15 mouse cellular contexts compared by ENCODE assay signal in the genomic region with DNA sequence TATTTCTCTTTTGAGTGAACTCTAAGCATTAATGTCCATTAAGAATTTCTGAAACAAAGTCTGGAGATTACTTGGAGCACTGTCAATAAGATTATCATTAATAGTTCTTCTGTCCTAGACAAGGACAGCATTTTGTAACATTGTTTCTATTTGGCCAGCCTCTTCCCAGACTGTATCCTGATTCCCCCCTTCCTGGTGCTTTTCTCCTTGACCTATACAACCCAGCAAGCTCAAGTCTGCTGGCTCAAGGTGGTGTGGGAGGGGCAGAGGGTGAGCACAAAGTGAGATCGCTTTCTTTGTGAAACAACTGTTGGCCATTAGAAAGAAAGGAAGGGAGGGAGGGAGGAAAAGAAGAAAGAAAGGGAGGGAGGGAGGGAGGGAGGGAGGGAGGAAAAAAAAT.
"Had no signal": no experiment of that assay in that cellular context is flagged by ENCODE, and none has a peak within 500 bp of the region (broad histone marks: within the 10 kb centered on the region; RNA-seq: fewer than 3 reads in every experiment).

No protein-coding gene starts in this region.

- DNase-seq: kidney, adult 2 months; kidney, postnatal 14 days; lung, embryonic 14.5 days; lung, postnatal 10 days; lung, postnatal 4 days; right cerebral cortex, postnatal 4 days; spleen, adult 18-20 months; thymus, postnatal 4 days had no signal

- H3K27ac ChIP-seq: kidney, embryonic 15.5 days; left cerebral cortex, adult 2 months; limb, embryonic 15.5 days; liver, embryonic 12.5 days; midbrain, embryonic 12.5 days had no signal

- H3K4me1 ChIP-seq: limb, embryonic 15.5 days; liver, embryonic 12.5 days; midbrain, embryonic 12.5 days had no signal

- H3K36me3 ChIP-seq: kidney, embryonic 15.5 days; limb, embryonic 15.5 days; liver, embryonic 12.5 days; midbrain, embryonic 12.5 days had no signal

- H3K4me2 ChIP-seq: kidney, embryonic 15.5 days; limb, embryonic 15.5 days; liver, embryonic 12.5 days; lung, embryonic 14.5 days; midbrain, embryonic 12.5 days had no signal

- ATAC-seq: liver, embryonic 12.5 days; midbrain, embryonic 16.5 days had no signal

- H3K27me3 ChIP-seq: kidney, embryonic 15.5 days; limb, embryonic 15.5 days; liver, embryonic 12.5 days; megakaryocyte, embryonic 14.5 days; midbrain, embryonic 12.5 days had no signal

- H3K4me3 ChIP-seq: kidney, embryonic 15.5 days; left cerebral cortex, adult 2 months; limb, embryonic 15.5 days; liver, embryonic 12.5 days; megakaryocyte, embryonic 14.5 days; midbrain, embryonic 12.5 days had no signal

- H3K9me3 ChIP-seq: kidney, embryonic 15.5 days; limb, embryonic 15.5 days; liver, embryonic 12.5 days had no signal

- H3K9ac ChIP-seq: kidney, embryonic 15.5 days; limb, embryonic 15.5 days; liver, embryonic 12.5 days; lung, embryonic 14.5 days; midbrain, embryonic 12.5 days had no signal
